ENCODE assay signal across 9 mouse cellular contexts in the genomic region with DNA sequence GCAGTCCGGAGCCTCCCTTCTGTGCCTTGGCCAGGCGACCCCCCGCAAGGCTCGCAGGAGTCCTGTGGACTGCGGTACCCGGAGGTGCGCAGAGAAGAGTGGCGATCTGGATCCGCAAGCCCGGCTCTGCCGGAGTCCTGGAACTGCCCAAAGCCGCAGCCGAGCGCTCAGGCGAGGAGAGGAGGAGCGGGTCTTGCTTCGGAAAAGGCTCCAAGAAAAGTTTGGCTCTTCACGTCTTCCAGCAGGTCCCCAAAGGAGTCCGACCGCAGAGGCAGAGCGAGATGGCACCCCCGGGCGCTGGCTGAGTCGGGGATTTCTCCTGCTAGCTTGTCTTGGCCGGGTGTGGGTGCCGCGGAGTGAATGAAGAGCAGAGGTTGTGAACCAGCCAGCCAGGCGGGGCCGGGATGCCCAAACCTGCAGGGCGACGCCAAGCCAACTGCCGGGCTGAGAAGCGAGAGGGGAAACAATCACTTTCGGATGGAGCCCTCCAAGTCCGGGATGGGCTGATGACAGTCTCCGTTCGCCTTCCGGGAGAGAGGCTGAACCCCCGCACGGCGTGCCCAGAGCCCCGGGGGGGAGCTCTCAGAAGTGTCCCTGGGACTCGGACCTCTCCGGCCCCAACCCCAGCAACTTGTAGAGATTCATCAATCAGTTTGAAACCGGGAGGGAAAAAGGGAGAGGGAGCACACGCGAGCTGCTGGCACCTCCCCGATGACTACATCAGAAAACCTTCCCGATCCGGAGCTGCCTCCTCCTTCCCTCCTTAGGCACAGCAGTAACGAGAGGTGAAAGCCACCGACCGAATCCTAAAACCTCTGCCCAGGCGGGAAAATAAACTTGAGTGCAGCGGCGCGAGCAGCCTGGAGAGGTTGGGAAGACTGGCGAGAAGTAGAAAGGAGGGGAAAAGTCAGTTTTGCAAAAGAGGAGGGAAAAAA. TPM values are rescaled to one million over a fixed set of nuclear protein-coding genes. Genes with fewer than 3 reads are reported as not detected.
DNase-seq lines count a peak whose midpoint lies in the region; ATAC-seq lines count a peak whose summit lies in the region.
"Had no signal": no experiment of that assay in that cellular context is flagged by ENCODE, and none has a peak within 500 bp of the region (broad histone marks: within the 10 kb centered on the region; RNA-seq: fewer than 3 reads in every experiment).

No protein-coding gene starts in this region.

- peak overlapping the region; percentile 85 for H3K4me2 ChIP-seq in embryonic facial prominence, embryonic 12.5 days (replicated peaks)
- peak overlapping the region; percentile 92 for H3K4me2 ChIP-seq in limb, embryonic 15.5 days
- H3K4me2 ChIP-seq in midbrain, embryonic 16.5 days (ENCODE audit: low read length), result peak overlapping the region; percentile 99

- peak overlapping the region; percentile 96 for H3K9ac ChIP-seq in embryonic facial prominence, embryonic 12.5 days
- H3K9ac ChIP-seq in limb, embryonic 15.5 days, result peak overlapping the region; percentile 89
- peak overlapping the region; percentile 96 for H3K9ac ChIP-seq in midbrain, embryonic 16.5 days (ENCODE audit: low read depth, low read length)

- H3K9me3 ChIP-seq in megakaryocyte, embryonic 14.5 days, result no peaks in the 10 kb centered on the region
- H3K9me3 ChIP-seq in embryonic facial prominence, embryonic 12.5 days, result no peaks in the 10 kb centered on the region
- H3K9me3 ChIP-seq in limb, embryonic 15.5 days, result no peaks in the 10 kb centered on the region
- H3K9me3 ChIP-seq in midbrain, embryonic 16.5 days (replicated peaks; ENCODE audit: control insufficient read depth, low read length, poor library complexity, severe bottlenecking), result no peaks in the 10 kb centered on the region

- ATAC-seq in megakaryocyte, adult 5-6 weeks (ENCODE audit: poor library complexity, severe bottlenecking), result no peak
- ATAC-seq in embryonic facial prominence, embryonic 12.5 days (ENCODE audit: insufficient number of reproducible peaks, insufficient read depth, low FRiP score, low TSS enrichment), result peak; percentile 43
- 0 out of 2 replicates have a peak, but pooled peaks have one; percentile 17 for ATAC-seq in limb, embryonic 15.5 days (ENCODE audit: insufficient number of reproducible peaks, low FRiP score, low TSS enrichment, low read depth)
- peak; percentile 28 for ATAC-seq in midbrain, embryonic 16.5 days

- no peaks in the 10 kb centered on the region for H3K36me3 ChIP-seq in megakaryocyte, embryonic 14.5 days (replicated peaks; ENCODE audit: low read length)
- H3K36me3 ChIP-seq in embryonic facial prominence, embryonic 12.5 days, result no peaks in the 10 kb centered on the region
- no peaks in the 10 kb centered on the region for H3K36me3 ChIP-seq in limb, embryonic 15.5 days
- no peaks in the 10 kb centered on the region for H3K36me3 ChIP-seq in midbrain, embryonic 16.5 days (ENCODE audit: control insufficient read depth, insufficient read depth, low read length)
- no peaks in the 10 kb centered on the region for H3K36me3 ChIP-seq in splenic B cell, adult 2 months (ENCODE audit: control insufficient read depth, insufficient read depth, low read length, poor library complexity, severe bottlenecking)

- WGBS in embryonic facial prominence, embryonic 12.5 days, result under 1% methylated on average over 57 of the region's 58 CpGs
- WGBS in limb, embryonic 15.5 days, result under 1% methylated on average over 58 of the region's 58 CpGs
- WGBS in midbrain, embryonic 16.5 days, result under 1% methylated on average over 57 of the region's 58 CpGs

- H3K4me3 ChIP-seq in megakaryocyte, embryonic 14.5 days (replicated peaks), result peak overlapping the region; percentile 88
- peak overlapping the region; percentile 96 for H3K4me3 ChIP-seq in embryonic facial prominence, embryonic 12.5 days
- peak overlapping the region; percentile 79 for H3K4me3 ChIP-seq in limb, embryonic 15.5 days
- peak overlapping the region; percentile 88 for H3K4me3 ChIP-seq in midbrain, embryonic 16.5 days (ENCODE audit: low read depth, low read length)

- peaks cover 44% of the 10 kb centered on the region for H3K4me1 ChIP-seq in megakaryocyte, embryonic 14.5 days
- peaks cover 6% of the 10 kb centered on the region; the same call in 1 of the 2 replicates for H3K4me1 ChIP-seq in embryonic facial prominence, embryonic 12.5 days
- peaks cover 12% of the 10 kb centered on the region for H3K4me1 ChIP-seq in limb, embryonic 15.5 days
- peaks cover 2% of the 10 kb centered on the region; the same call in 1 of the 2 replicates for H3K4me1 ChIP-seq in midbrain, embryonic 16.5 days (ENCODE audit: control insufficient read depth, insufficient read depth, low read length)

- peaks cover 64% of the 10 kb centered on the region for H3K27me3 ChIP-seq in megakaryocyte, embryonic 14.5 days (replicated peaks)
- H3K27me3 ChIP-seq in embryonic facial prominence, embryonic 12.5 days, result no peaks in the 10 kb centered on the region
- no peaks in the 10 kb centered on the region for H3K27me3 ChIP-seq in limb, embryonic 15.5 days
- no peaks in the 10 kb centered on the region for H3K27me3 ChIP-seq in midbrain, embryonic 16.5 days (ENCODE audit: control insufficient read depth, insufficient read depth, low read depth, low read length)
- H3K27me3 ChIP-seq in splenic B cell, adult 2 months (ENCODE audit: control insufficient read depth, insufficient read depth, low read length, poor library complexity, severe bottlenecking), result no peaks in the 10 kb centered on the region

- DNase-seq in heart, adult 9 months (ENCODE audit: low spot score in 2 of 2), result peak; percentile 30 to 54
- peak; percentile 19 to 30 for DNase-seq in kidney, adult 8-10 months
- peak; percentile 28 for DNase-seq in splenic B cell, adult 2 months (ENCODE audit: low read depth, low spot score)

- peak overlapping the region; percentile 97 for H3K27ac ChIP-seq in embryonic facial prominence, embryonic 12.5 days
- peak overlapping the region; percentile 98 for H3K27ac ChIP-seq in limb, embryonic 15.5 days
- peak overlapping the region; percentile 95 for H3K27ac ChIP-seq in midbrain, embryonic 16.5 days (ENCODE audit: low read length)

RNA-seq across cellular contexts. Expression of gene Efna5, which starts 0.9 kb away (rescaled TPM):
- polyA plus RNA-seq in megakaryocyte, embryonic 14.5 days (2012; ENCODE audit: insufficient read depth, low replicate concordance), result not detected in 2 replicates
- 0.16 and 0.30 TPM in 2 replicates for total RNA-seq in megakaryocyte, adult 5-6 weeks (2015)
- total RNA-seq in megakaryocyte, adult 5-6 weeks (2017), result not detected in 2 replicates
- polyA plus RNA-seq in embryonic facial prominence, embryonic 12.5 days (2016; fragmentation: Nextera tagmentation; extraction: Ambion mirVana), result 72.4 and 82.6 TPM in 2 replicates
- 53.6 and 62.1 TPM in 2 replicates for polyA plus RNA-seq in limb, embryonic 15.5 days (2015; fragmentation: Nextera tagmentation; extraction: Ambion mirVana)
- 55.0 and 59.7 TPM in 2 replicates for polyA plus RNA-seq in midbrain, embryonic 16.5 days (2015; fragmentation: Nextera tagmentation; extraction: Ambion mirVana)
- total RNA-seq: MEL had no signal

Comparison
In these comparisons a context has a peak if more than half of its experiments do, and no peak if none do; other contexts are left out.
1. RNA of gene Efna5, which starts 0.9 kb away (polyA plus RNA-seq): 72.4 to 82.6 TPM in embryonic facial prominence, embryonic 12.5 days, 53.6 to 62.1 TPM in limb, embryonic 15.5 days and 55.0 to 59.7 TPM in midbrain, embryonic 16.5 days; not detected in megakaryocyte, embryonic 14.5 days; every median in the first group is over 10 times any median in the second.
2. Peak in every context shown above with its lines, with median percentiles within 50 percentile points of each other: H3K4me3 ChIP-seq, H3K27ac ChIP-seq, H3K4me2 ChIP-seq, H3K9ac ChIP-seq and DNase-seq.